Mouse (Mus musculus) bone marrow, adult 2 months (tissue): Measurements from ENCODE around the gene Rabac1.

Source experiments
- CTCF ChIP-seq: fragments of 200-500 bp; IDR thresholded peaks from 2 replicates; pipeline ENCODE4 v1.5.1; 2011; ENCODE audit warnings: low read length, control low read depth; ENCODE audit not compliant: control insufficient read depth, insufficient read depth
- POLR2A ChIP-seq: fragments of 200-500 bp; IDR thresholded peaks from 2 replicates; pipeline ENCODE4 v1.6.1; 2011; ENCODE audit warnings: low read depth, mild to moderate bottlenecking, control low read depth, low read length, borderline replicate concordance; ENCODE audit not compliant: control insufficient read depth

GRCm38 (mm10) chr7:24978781-24979180 lies 6.2 kb upstream of the Rabac1 start:
- TF ChIP-seq POLR2A (peak; percentile 43; the same call in 1 of the 2 replicates), CTCF (no peak)
